Mouse (Mus musculus): ENCODE measurements around the gene D630036H23Rik.
"Not testable (repeated sequence)": the region's sequence is repeated elsewhere in the genome, so short reads cannot be mapped to it uniquely, and the experiment has no call there.

Gene D630036H23Rik

GRCm38 (mm10) chr12:36381441-36382340, at the start of gene D630036H23Rik, which contains the start of gene Ispd:
Gene D630036H23Rik, minus strand, starts transcription at chr12:36382181.
Gene Ispd, plus strand, starts transcription at chr12:36381450.
- DNase-seq (ENCODE audit: low read depth, low spot score), result peak; percentile 70

GRCm38 (mm10) chr12:36426163-36427045, 44.4 kb upstream of the D630036H23Rik start:
- DNase-seq (ENCODE audit: low read depth, low spot score), result no peak

DNA sequence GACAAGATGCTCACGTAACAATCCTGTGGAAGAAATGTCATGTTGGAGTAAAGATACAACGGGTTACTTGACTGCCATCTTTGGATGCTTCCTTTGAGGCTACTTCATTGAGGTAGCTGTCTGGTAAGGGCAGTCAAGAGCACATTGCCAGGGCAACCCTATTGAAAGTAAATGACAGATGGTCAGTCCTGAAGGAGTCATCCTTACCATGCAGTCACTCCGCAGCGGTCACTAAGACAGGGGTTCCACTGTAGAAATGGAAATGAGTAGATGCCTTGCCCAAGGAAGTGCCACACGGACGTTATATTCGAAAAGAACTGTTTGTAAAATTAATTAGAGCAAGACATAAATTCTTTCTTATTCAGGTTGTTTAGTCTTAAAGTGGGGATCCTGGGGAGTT, 43.3 kb upstream of the D630036H23Rik start:
- no peak for DNase-seq (ENCODE audit: low read depth, low spot score)

DNA sequence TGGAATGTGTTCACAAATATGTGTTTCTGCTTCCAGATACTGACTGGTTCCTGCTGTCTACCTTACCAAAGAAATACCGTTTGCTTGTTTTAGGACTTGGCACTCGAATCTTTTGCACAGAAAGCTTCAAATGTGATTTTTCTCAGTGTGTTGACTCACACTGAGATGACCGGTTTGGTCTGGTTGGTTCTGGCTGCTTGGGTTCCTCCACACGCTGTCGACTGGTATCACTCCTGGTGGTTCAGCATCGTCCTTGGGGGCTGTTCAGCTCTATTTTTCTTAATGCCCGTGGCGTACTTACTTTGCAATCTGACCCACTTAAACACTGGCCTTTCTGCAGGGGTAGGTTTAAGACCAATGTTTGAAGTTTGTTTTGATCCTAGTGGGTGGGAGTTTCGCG, 41.7 kb upstream of the D630036H23Rik start:
- DNase-seq (ENCODE audit: low read depth, low spot score), result no peak

DNA sequence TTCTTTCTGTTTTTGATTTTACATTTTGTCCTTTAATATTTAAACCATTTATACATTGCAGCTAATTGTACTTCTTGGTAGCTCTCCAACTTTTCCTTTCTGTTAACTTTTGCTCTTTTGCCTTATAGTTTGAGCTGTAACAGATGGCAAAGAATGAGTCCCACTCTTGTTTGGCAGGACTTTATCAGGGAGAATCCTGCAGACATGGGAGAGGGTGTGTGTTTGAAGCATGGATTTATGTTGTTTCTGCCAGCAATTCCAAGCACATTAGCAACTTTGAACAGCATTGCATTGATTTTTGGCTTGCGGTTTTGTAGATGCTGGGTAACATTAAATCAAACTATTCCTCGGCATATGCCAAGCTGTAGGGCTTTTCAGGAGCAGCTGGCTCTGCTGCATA, 13.1 kb upstream of the D630036H23Rik start:
- DNase-seq (ENCODE audit: low read depth, low spot score), result no peak

DNA sequence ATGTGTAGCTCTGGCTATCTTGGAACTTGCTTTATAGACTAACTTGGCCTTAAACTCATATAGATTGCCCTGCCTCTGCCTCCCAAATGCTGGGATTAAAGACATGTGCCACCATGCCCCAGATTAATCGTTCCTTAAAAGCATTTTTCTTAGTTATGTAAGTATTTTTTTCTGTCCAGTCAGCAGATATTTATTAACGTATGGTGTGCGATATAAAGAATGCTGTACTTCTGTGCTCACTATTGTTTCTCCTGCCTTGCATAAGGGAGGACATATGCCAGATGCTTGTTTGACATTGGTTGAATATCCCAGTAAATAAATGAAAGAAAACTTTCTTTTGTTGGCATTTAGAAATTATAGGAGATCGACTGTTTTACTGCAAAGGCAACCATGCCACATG, 5.0 kb upstream of the D630036H23Rik start:
- no peak for DNase-seq (ENCODE audit: low read depth, low spot score)

GRCm38 (mm10) chr12:36385386-36385785, 3.4 kb upstream of the D630036H23Rik start:
- no peak for DNase-seq (ENCODE audit: low read depth, low spot score)

DNA sequence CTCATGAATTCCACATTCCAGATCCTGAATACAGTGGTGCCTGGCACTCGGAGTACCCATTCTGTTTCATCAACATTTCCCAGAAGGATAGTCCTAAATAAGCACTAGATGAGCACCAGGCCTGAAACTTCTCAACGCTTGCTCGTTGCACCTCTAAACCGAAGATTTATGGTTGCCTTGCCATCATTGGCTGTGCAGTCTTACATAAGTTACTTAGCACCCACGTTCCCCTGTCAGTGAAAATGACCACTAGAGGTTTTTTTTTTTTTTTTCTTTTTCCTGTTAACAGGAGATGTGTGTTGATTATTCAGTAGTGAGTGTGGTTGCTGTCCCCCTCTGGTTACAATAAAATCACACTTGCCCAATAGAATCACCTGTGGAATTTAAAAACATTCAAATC, 1.2 kb downstream of the D630036H23Rik start:
- peak; percentile 18 for DNase-seq (ENCODE audit: low read depth, low spot score)

DNA sequence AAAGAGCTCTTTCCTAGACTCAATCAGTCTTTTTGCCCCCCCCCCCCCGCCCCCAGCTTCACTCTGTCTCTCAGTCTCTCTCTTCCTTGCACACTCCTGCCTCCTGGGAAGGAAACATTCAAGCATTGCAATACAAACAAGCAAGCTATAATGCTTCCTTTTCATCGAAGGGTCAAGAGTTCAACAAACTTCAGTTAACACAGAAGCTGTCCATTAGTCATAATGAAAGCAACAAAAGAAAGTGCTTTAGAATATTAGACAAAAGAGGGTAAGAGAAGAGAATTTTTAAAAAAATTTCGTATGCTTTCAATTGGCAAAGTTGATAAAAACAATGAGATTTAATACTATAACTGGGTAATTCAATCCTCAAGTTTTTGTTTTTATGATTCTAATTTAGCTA, 1.7 kb downstream of the D630036H23Rik start:
- DNase-seq (ENCODE audit: low read depth, low spot score), result no peak

GRCm38 (mm10) chr12:36376391-36376790, 5.6 kb downstream of the D630036H23Rik start:
- DNase-seq (ENCODE audit: low read depth, low spot score), result not testable (repeated sequence)

GRCm38 (mm10) chr12:36373237-36373998, 8.6 kb downstream of the D630036H23Rik start:
- DNase-seq (ENCODE audit: low read depth, low spot score), result no peak

GRCm38 (mm10) chr12:36364013-36364412, 18.0 kb downstream of the D630036H23Rik start:
- no peak for DNase-seq (ENCODE audit: low read depth, low spot score)

GRCm38 (mm10) chr12:36360693-36361092, 21.3 kb downstream of the D630036H23Rik start:
- no peak for DNase-seq (ENCODE audit: low read depth, low spot score)

GRCm38 (mm10) chr12:36360064-36360463, 21.9 kb downstream of the D630036H23Rik start:
- no peak for DNase-seq (ENCODE audit: low read depth, low spot score)

DNA sequence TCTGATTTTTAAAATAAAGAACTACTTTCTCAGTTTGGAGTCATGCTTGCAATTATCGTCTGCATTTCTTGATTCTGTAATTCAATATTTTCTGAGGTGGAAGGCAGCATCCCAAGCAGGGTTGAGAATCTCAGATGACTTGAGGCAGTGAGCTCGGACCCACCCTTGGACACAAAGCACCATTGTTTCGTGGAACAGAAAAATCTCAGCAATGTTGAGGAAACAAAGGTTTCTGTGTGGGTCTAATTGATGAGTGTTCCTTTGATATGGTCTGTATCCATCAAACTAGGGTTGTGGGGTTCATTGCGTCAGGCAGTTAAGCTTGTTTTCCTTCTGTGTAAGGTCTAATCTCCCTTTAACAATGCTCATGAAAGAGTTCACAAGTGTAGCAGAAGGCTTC, 37.9 kb downstream of the D630036H23Rik start:
- no peak for DNase-seq (ENCODE audit: low read depth, low spot score)

GRCm38 (mm10) chr12:36333837-36334281, 48.1 kb downstream of the D630036H23Rik start:
- no peak for DNase-seq (ENCODE audit: low read depth, low spot score)

GRCm38 (mm10) chr12:36332676-36333075, 49.3 kb downstream of the D630036H23Rik start:
- no peak for DNase-seq (ENCODE audit: low read depth, low spot score)

All from CD4-positive helper T cell, adult 2 months (primary cell).